Mouse (Mus musculus): ENCODE results near the gene Mia2.

The Mia2 gene

GRCm38 (mm10) chr12:59093543-59093942, 2.1 kb upstream of the Mia2 start:
- in situ Hi-C loops (cut with MboI, MseI), result no loop called here

- in situ Hi-C loops (cut with MboI, MseI), result no loop called here
These were observed 9.2 kb downstream of the Mia2 start for GRCm38 (mm10) chr12:59104771-59105170.

GRCm38 (mm10) chr12:59105914-59106313, 10.3 kb downstream of the Mia2 start:
- in situ Hi-C loops (cut with MboI, MseI), result no loop called here

- in situ Hi-C loops (cut with MboI, MseI), result no loop called here
These were observed 10.9 kb downstream of the Mia2 start for GRCm38 (mm10) chr12:59106491-59106890.

GRCm38 (mm10) chr12:59107926-59108325, 12.3 kb downstream of the Mia2 start:
- in situ Hi-C loops (cut with MboI, MseI), result no loop called here

GRCm38 (mm10) chr12:59117184-59117583, 21.6 kb downstream of the Mia2 start:
- in situ Hi-C loops (cut with MboI, MseI), result no loop called here

GRCm38 (mm10) chr12:59125426-59125825, 29.8 kb downstream of the Mia2 start:
- in situ Hi-C loops (cut with MboI, MseI), result no loop called here

- in situ Hi-C loops (cut with MboI, MseI), result no loop called here
These were observed 32.9 kb downstream of the Mia2 start for GRCm38 (mm10) chr12:59128501-59128900.

- in situ Hi-C loops (cut with MboI, MseI), result no loop called here
These were observed 33.4 kb downstream of the Mia2 start for GRCm38 (mm10) chr12:59129038-59129437.

GRCm38 (mm10) chr12:59129592-59129991, 34.0 kb downstream of the Mia2 start:
- in situ Hi-C loops (cut with MboI, MseI), result no loop called here

GRCm38 (mm10) chr12:59130249-59130648, 34.6 kb downstream of the Mia2 start:
- in situ Hi-C loops (cut with MboI, MseI), result loop anchor here (5.0 to 10.0 kb wide), 2 partner anchors 53 to 115 kb away; partner anchors contain the start of genes Gemin2 and Sec23a

- in situ Hi-C loops (cut with MboI, MseI), result loop anchor here (5.0 to 10.0 kb wide), 2 partner anchors 54 to 116 kb away; partner anchors contain the start of genes Gemin2 and Sec23a
These were observed 35.3 kb downstream of the Mia2 start for GRCm38 (mm10) chr12:59130651-59131577.

GRCm38 (mm10) chr12:59131578-59131946, 36.0 kb downstream of the Mia2 start:
- in situ Hi-C loops (cut with MboI, MseI), result loop anchor here (5.0 to 10.0 kb wide), 2 partner anchors 54 to 117 kb away; partner anchors contain the start of genes Gemin2 and Sec23a

- in situ Hi-C loops (cut with MboI, MseI), result loop anchor here (5.0 to 10.0 kb wide), 2 partner anchors 55 to 118 kb away; partner anchors contain the start of genes Gemin2 and Sec23a
These were observed 36.9 kb downstream of the Mia2 start for GRCm38 (mm10) chr12:59132462-59132861.

- in situ Hi-C loops (cut with MboI, MseI), result loop anchor here (5.0 to 10.0 kb wide), 2 partner anchors 56 to 118 kb away; partner anchors contain the start of genes Gemin2 and Sec23a
These were observed 37.3 kb downstream of the Mia2 start for GRCm38 (mm10) chr12:59132940-59133339.

GRCm38 (mm10) chr12:59133437-59133999, 37.9 kb downstream of the Mia2 start:
- in situ Hi-C loops (cut with MboI, MseI), result loop anchor here (5.0 to 10.0 kb wide), 2 partner anchors 56 to 119 kb away; partner anchors contain the start of genes Gemin2 and Sec23a

GRCm38 (mm10) chr12:59135096-59135495, 39.5 kb downstream of the Mia2 start:
- in situ Hi-C loops (cut with MboI, MseI), result loop anchor here (5.0 to 10.0 kb wide), 2 partner anchors 47 to 120 kb away; partner anchors contain the start of genes Gemin2 and Sec23a

- in situ Hi-C loops (cut with MboI, MseI), result loop anchor here (5.0 to 10.0 kb wide), 2 partner anchors 47 to 121 kb away; partner anchors contain the start of genes Gemin2 and Sec23a
These were observed 40.1 kb downstream of the Mia2 start for GRCm38 (mm10) chr12:59135533-59136300.

GRCm38 (mm10) chr12:59137031-59137430, 41.4 kb downstream of the Mia2 start:
- in situ Hi-C loops (cut with MboI, MseI), result loop anchor here (5.0 to 10.0 kb wide), 2 partner anchors 45 to 122 kb away; partner anchors contain the start of genes Gemin2 and Sec23a

GRCm38 (mm10) chr12:59139372-59139771, 43.8 kb downstream of the Mia2 start:
- in situ Hi-C loops (cut with MboI, MseI), result loop anchor here (5.0 to 10.0 kb wide), 2 partner anchors 43 to 125 kb away; partner anchors contain the start of genes Gemin2 and Sec23a

GRCm38 (mm10) chr12:59145130-59145529, 49.5 kb downstream of the Mia2 start:
- in situ Hi-C loops (cut with MboI, MseI), result no loop called here
